Mouse (Mus musculus): ENCODE measurements around the gene Pga5. TPM values are rescaled to one million over a fixed set of nuclear protein-coding genes. Genes with fewer than 3 reads are reported as not detected.

Gene Pga5
- polyA plus RNA-seq, 1 experiment from 2014 or later = 0.70 TPM

DNA sequence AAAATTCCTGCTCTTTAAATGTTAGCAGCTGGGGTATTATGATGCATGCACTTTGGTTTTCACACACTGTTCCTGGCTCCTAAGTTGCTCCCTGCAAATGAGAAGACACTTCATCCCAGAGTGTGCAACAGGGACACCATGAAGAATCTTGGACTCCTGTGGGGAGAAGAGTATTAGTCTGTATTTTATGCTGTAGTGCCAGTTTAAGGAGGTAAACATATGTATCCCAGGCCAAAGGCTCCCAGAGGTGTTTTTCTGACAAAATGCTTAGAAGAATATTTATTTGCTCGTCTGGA, 849 bp upstream of the Pga5 start:
- ATAC-seq (replicated peaks; ENCODE audit: low FRiP score, low read depth) (no peak), DNase-seq (ENCODE audit: low spot score) (no peak)
- H3K9ac ChIP-seq (ENCODE audit: low read depth, low read length) = no peak overlapping the region
- H3K4me2 ChIP-seq (ENCODE audit: low read length) = no peak overlapping the region
- H3K4me1 ChIP-seq (replicated peaks; ENCODE audit: insufficient read depth, low read length) = no peaks in the 10 kb centered on the region
- TF ChIP-seq CTCF (IDR thresholded peaks at IDR 0.05; ENCODE audit: low read depth) = no peak
- 61% methylated on average over 1 of the region's 1 CpGs for WGBS
- no peak overlapping the region for H3K4me3 ChIP-seq (replicated peaks; ENCODE audit: low read depth, low read length)
- no peaks in the 10 kb centered on the region for H3K27me3 ChIP-seq (ENCODE audit: insufficient read depth, low read length)
- no peaks in the 10 kb centered on the region for H3K36me3 ChIP-seq (ENCODE audit: insufficient read depth, low read length)
- H3K9me3 ChIP-seq (replicated peaks; ENCODE audit: low read length) = no peaks in the 10 kb centered on the region
- H3K27ac ChIP-seq = no peak overlapping the region

DNA sequence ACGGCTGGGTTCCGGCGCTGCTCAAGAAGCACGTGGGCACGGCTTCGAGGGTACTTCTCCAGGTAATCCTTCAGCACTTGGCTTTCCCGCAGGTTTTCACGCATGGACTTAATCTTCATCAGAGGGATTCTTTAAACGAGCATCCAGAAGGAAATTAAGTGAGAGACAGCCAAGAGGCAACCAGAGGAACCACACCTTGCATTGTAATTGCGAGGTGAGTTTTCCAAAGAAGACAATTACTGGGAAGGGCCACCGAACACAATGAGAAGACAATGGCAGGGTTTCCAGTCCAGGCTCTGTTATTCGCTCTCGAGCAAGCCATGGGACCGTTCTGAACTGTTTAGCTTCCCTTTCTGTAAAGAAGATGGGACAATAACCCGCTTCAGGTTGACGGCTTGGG, 1.2 kb downstream of the Pga5 start:
- TF ChIP-seq CTCF (IDR thresholded peaks at IDR 0.05; ENCODE audit: low read depth) = no peak
- no peak for ATAC-seq (replicated peaks; ENCODE audit: low FRiP score, low read depth)
- no peaks in the 10 kb centered on the region for H3K36me3 ChIP-seq (ENCODE audit: insufficient read depth, low read length)

DNA sequence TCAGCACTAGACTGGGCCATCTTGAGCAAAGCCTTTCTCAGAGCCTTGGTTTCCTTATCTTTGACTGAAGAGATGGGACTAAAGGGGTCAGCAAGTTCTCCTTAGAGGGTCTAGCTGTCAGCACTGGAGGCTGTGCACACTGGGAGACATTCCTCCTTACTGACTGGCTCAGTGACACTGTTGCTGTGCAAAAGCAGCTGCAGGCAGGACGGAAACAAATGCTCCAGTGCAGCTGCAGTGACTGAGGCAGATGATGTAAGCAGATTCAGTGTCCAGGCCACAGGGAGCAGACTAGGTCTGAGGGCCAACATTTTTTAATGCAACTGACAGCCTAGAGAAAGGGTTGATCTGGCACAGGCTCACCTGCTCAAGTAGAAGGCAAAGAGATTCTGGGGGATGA, 4.6 kb downstream of the Pga5 start:
- no peaks in the 10 kb centered on the region for H3K4me1 ChIP-seq (replicated peaks; ENCODE audit: insufficient read depth, low read length)
- TF ChIP-seq CTCF (IDR thresholded peaks at IDR 0.05; ENCODE audit: low read depth) = no peak
- ATAC-seq (replicated peaks; ENCODE audit: low FRiP score, low read depth) = no peak
- no peak overlapping the region for H3K9ac ChIP-seq (ENCODE audit: low read depth, low read length)
- DNase-seq (ENCODE audit: low spot score) = no peak
- H3K9me3 ChIP-seq (replicated peaks; ENCODE audit: low read length) = no peaks in the 10 kb centered on the region
- H3K4me3 ChIP-seq (replicated peaks; ENCODE audit: low read depth, low read length) = no peak overlapping the region
- no peak overlapping the region for H3K27ac ChIP-seq
- no peaks in the 10 kb centered on the region for H3K27me3 ChIP-seq (ENCODE audit: insufficient read depth, low read length)
- no peak overlapping the region for H3K4me2 ChIP-seq (ENCODE audit: low read length)
- no peaks in the 10 kb centered on the region for H3K36me3 ChIP-seq (ENCODE audit: insufficient read depth, low read length)
- WGBS = 59% methylated on average over 1 of the region's 1 CpGs

More for the DNA sequence above, 1.2 kb downstream of the Pga5 start:
- H3K9ac ChIP-seq (ENCODE audit: low read depth, low read length) = no peak overlapping the region
- H3K27ac ChIP-seq = no peak overlapping the region
- DNase-seq (ENCODE audit: low spot score) = no peak
- H3K4me1 ChIP-seq (replicated peaks; ENCODE audit: insufficient read depth, low read length) = no peaks in the 10 kb centered on the region
- no peaks in the 10 kb centered on the region for H3K9me3 ChIP-seq (replicated peaks; ENCODE audit: low read length)
- no peak overlapping the region for H3K4me3 ChIP-seq (replicated peaks; ENCODE audit: low read depth, low read length)
- no peaks in the 10 kb centered on the region for H3K27me3 ChIP-seq (ENCODE audit: insufficient read depth, low read length)
- WGBS = 80% methylated on average over 16 of the region's 16 CpGs
- H3K4me2 ChIP-seq (ENCODE audit: low read length) = no peak overlapping the region

DNA sequence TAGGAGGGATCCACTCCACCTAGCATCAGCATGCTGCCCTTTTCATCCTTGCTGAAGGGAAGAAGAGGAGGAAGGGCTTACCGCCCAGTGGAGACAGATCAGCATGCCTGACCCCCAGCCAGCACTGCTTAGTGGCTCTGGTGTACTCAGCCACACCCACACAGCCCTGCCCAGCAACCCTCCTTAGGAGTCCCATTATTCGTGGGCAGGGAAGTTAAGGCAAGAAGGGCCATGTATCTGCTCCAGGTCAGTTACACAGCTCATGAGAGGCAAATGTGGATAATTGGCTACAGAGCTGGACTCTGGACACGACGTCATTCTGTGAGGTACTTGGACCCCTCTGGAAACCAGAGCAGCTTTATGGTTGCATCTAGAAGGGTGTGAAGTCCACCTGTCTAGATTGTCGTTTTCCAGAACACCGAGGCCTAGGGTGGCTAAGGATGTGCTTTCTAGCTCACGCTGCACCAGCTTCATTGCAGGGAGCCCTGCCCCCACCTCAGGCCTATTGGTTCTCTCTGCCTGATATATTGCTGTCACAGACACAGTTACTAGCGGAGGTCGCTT, 5.9 kb downstream of the Pga5 start:
- 55% methylated on average over 9 of the region's 9 CpGs for WGBS
- no peaks in the 10 kb centered on the region for H3K4me1 ChIP-seq (replicated peaks; ENCODE audit: insufficient read depth, low read length)
- ATAC-seq (replicated peaks; ENCODE audit: low FRiP score, low read depth) = 0 out of 2 replicates have a peak, but pooled peaks have one; percentile 5
- no peak for TF ChIP-seq CTCF (IDR thresholded peaks at IDR 0.05; ENCODE audit: low read depth)
- H3K36me3 ChIP-seq (ENCODE audit: insufficient read depth, low read length) = no peaks in the 10 kb centered on the region
- H3K9me3 ChIP-seq (replicated peaks; ENCODE audit: low read length) = no peaks in the 10 kb centered on the region
- no peak overlapping the region for H3K4me3 ChIP-seq (replicated peaks; ENCODE audit: low read depth, low read length)
- no peaks in the 10 kb centered on the region for H3K27me3 ChIP-seq (ENCODE audit: insufficient read depth, low read length)
- DNase-seq (ENCODE audit: low spot score) = no peak
- H3K4me2 ChIP-seq (ENCODE audit: low read length) = no peak overlapping the region
- H3K9ac ChIP-seq (ENCODE audit: low read depth, low read length) = no peak overlapping the region
- H3K27ac ChIP-seq = no peak overlapping the region

DNA sequence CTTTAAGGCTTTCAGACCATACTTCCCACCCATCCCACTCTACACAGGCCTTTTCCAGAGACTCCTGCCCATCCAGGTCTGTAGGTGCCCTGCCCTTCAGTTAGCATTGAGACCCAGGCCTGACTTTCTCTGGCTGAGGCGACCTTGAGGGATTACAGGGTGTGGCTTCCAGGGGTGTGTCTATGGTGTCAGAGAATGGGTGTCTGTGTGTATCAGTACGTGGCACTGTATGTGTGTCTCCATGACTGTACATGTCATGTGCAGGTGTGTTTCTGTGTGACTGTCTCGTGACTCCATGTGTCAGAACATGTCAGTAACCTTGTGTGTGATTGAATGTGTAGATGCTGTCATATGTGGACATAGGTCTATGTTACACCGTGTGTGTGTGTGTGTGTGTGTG, 6.6 kb downstream of the Pga5 start:
- Histone ChIP-seq H3K4me1 (replicated peaks; ENCODE audit: insufficient read depth, low read length) (no peaks in the 10 kb centered on the region), H3K4me2 (ENCODE audit: low read length) (no peak overlapping the region), H3K4me3 (replicated peaks; ENCODE audit: low read depth, low read length) (no peak overlapping the region), H3K9ac (ENCODE audit: low read depth, low read length) (no peak overlapping the region), H3K27ac (no peak overlapping the region), H3K9me3 (replicated peaks; ENCODE audit: low read length) (no peaks in the 10 kb centered on the region), H3K27me3 (ENCODE audit: insufficient read depth, low read length) (no peaks in the 10 kb centered on the region), H3K36me3 (ENCODE audit: insufficient read depth, low read length) (no peaks in the 10 kb centered on the region)
- ATAC-seq (replicated peaks; ENCODE audit: low FRiP score, low read depth) (no peak), DNase-seq (ENCODE audit: low spot score) (no peak)
- WGBS = 85% methylated on average over 4 of the region's 4 CpGs
- no peak for TF ChIP-seq CTCF (IDR thresholded peaks at IDR 0.05; ENCODE audit: low read depth)

DNA sequence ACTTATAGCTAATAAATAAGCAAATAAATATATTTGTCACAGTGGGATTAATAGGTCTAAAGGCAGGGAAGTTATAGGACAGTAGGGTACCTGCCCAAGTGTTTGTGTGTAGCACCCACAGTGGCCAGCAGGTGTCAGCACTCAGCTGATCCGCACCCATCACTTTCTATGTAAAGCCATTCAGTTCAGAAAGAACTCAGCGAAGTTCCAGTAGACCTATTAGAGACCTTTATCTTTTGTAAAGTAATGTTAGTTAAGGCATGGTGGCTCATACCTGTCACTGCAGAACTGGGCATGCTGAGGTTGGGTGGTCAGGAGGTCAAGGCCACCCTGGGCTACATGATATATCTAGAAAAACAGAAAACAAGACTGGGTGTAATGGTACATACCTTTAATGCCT, 12.4 kb downstream of the Pga5 start:
- H3K27ac ChIP-seq = no peak overlapping the region
- no peaks in the 10 kb centered on the region for H3K36me3 ChIP-seq (ENCODE audit: insufficient read depth, low read length)
- 12% methylated on average over 2 of the region's 2 CpGs for WGBS
- no peaks in the 10 kb centered on the region for H3K9me3 ChIP-seq (replicated peaks; ENCODE audit: low read length)
- no peak overlapping the region for H3K9ac ChIP-seq (ENCODE audit: low read depth, low read length)
- peak; percentile 93 for TF ChIP-seq CTCF (IDR thresholded peaks at IDR 0.05; ENCODE audit: low read depth)
- H3K4me1 ChIP-seq (replicated peaks; ENCODE audit: insufficient read depth, low read length) = no peaks in the 10 kb centered on the region
- DNase-seq (ENCODE audit: low spot score) (peak; percentile 83), ATAC-seq (replicated peaks; ENCODE audit: low FRiP score, low read depth) (0 out of 2 replicates have a peak, but pooled peaks have one; percentile 42)
- H3K27me3 ChIP-seq (ENCODE audit: insufficient read depth, low read length) = no peaks in the 10 kb centered on the region
- H3K4me2 ChIP-seq (ENCODE audit: low read length) = no peak overlapping the region
- no peak overlapping the region for H3K4me3 ChIP-seq (replicated peaks; ENCODE audit: low read depth, low read length)

DNA sequence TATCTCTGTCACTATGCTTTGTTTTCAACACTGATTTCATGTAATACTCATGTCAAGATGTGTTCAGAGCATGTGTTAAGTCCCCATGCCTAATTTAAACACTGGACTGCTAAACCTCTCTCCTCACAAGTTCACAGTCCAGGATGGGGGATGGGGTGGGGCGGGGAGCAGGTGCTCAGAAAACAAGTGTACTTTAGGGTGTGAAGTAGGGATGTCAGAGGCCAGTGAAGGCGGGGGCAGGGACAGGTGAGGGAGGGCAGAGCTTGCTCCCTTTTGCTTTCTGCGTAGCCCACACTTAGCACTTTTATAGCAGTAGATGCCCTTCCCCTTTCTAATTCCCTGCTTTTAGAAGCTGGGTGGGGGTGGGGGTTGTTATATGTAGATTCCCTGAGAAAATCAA, 12.8 kb downstream of the Pga5 start:
- ATAC-seq (replicated peaks; ENCODE audit: low FRiP score, low read depth) (no peak), DNase-seq (ENCODE audit: low spot score) (no peak)
- Histone ChIP-seq H3K4me3 (replicated peaks; ENCODE audit: low read depth, low read length) (no peak overlapping the region), H3K9me3 (replicated peaks; ENCODE audit: low read length) (no peaks in the 10 kb centered on the region), H3K27ac (no peak overlapping the region), H3K27me3 (ENCODE audit: insufficient read depth, low read length) (no peaks in the 10 kb centered on the region), H3K4me1 (replicated peaks; ENCODE audit: insufficient read depth, low read length) (no peaks in the 10 kb centered on the region), H3K4me2 (ENCODE audit: low read length) (no peak overlapping the region), H3K36me3 (ENCODE audit: insufficient read depth, low read length) (no peaks in the 10 kb centered on the region), H3K9ac (ENCODE audit: low read depth, low read length) (no peak overlapping the region)
- no peak for TF ChIP-seq CTCF (IDR thresholded peaks at IDR 0.05; ENCODE audit: low read depth)
- 58% methylated on average over 3 of the region's 3 CpGs for WGBS
